Mouse (Mus musculus): ENCODE data around the gene Spon1. TPM values are rescaled to one million over a fixed set of nuclear protein-coding genes. Genes with fewer than 3 reads are reported as not detected.

Gene Spon1
- total RNA-seq, 2 experiments from 2014 or later, result 2.5 to 4.4 TPM

DNA sequence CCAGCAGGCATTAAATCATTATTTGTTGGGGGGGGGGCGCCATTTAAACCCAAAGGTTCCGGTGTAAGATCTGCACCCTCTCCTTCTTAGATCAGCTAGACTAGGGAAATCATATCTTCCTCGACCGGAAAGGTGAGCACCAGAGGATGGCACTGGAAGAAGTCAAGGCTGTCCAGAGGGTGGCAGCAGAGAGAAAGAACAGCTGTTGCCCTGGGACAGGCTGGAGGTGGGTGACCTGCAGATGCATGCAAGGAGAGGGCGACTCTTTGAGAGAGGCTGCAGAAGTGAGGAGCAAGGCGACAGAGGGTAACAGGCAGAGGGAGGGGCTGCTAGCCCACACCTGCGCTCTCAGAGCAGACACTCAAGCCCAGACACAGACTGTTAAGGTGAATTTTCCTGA lies 8.2 kb downstream of the Spon1 start:
- intact Hi-C loops (cut with DNase I), result loop anchor here (5.0 kb wide), 1 partner anchor 248 kb away; no protein-coding TSS in a partner anchor

GRCm38 (mm10) chr7:113774906-113775305 lies 9.1 kb downstream of the Spon1 start:
- DNase-seq, result peak in 1 of 2 experiments; percentile 22
- intact Hi-C loops (cut with DNase I), result loop anchor here (5.0 kb wide), 1 partner anchor 247 kb away; no protein-coding TSS in a partner anchor

More for the DNA sequence above, 8.2 kb downstream of the Spon1 start:
- peak; percentile 24 to 36 for DNase-seq

- no peak for DNase-seq
- intact Hi-C loops (cut with DNase I), result no loop called here
These were observed 12.7 kb downstream of the Spon1 start for GRCm38 (mm10) chr7:113778546-113778945.

DNA sequence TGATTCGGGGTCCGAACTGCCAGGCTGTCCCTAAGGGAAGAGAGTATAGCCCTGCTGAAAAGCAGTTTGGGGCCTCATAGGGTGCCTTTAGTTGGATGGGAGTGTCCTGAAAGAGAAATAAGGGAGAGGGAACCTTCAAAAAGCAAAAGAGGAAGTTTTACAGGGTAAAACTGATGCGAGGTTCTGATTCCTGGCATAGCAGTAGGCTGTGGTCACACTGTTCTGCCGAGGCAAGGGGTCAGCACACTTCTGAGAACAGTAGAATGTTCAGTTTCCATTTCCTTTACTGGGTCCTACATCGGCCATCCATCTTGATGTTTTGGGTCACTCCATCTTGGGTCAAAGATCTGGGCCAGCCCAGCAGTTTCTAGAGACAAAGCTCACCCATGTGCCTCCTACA lies 14.5 kb downstream of the Spon1 start:
- DNase-seq, result no peak
- intact Hi-C loops (cut with DNase I), result no loop called here

GRCm38 (mm10) chr7:113791991-113792390 lies 26.2 kb downstream of the Spon1 start:
- intact Hi-C loops (cut with DNase I), result no loop called here
- no peak for DNase-seq

DNA sequence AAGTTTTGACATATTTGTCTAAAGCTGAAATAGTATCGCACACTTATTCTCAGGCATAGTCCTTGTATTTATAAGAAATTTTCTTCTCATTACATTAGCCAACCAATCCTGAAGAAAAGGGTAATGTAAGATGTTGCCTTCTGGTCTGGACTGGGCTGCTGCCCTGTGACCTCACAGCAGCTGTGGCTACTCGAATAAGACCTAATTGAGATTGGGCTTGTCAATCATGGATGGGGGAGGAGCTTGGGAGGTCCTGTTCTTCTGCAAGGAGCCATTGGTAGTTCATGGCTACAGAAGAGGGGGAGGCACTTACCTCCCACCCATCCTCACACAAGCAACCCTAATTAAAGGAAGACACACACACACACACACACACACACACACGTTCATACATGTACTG lies 27.1 kb downstream of the Spon1 start:
- intact Hi-C loops (cut with DNase I), result no loop called here
- DNase-seq, result no peak

DNA sequence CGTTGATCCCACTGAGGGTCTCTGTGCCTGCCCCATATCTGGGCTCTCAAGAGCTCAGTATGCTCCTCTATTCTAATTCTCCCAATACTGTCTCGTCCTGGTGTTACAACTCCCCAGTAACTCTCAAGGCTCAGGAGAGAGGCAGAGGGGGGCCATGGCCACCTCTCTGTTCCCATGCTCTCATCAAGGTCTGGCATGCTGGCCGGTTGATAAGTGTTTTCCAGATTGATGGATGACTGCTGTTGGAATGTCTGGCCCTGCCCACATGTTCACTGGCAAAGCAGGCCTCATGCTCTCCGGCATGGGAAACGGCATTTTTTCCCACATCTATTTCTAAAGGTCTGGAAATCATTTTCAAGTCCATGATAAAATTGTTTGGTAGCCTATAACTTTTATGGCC lies 29.4 kb downstream of the Spon1 start:
- intact Hi-C loops (cut with DNase I), result no loop called here
- no peak for DNase-seq

DNA sequence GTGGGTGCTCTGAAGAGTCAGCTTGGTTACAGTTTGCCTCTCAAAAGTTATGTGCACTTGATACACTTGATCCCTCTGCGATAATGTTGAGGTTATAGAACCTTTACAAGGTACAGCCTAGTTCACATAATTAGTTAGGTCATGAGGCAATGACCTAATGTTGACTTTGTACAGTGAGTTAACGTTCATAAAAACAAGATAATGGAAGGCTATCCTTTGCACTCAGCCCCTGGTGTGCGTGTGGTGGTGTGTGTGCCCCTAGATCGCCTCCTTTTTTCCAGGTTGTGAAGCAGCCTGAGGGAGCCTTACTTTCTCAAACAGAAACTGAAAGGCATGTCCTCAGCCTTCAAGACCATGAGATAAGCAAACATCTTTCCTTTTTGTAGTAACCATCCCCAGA lies 31.3 kb downstream of the Spon1 start:
- intact Hi-C loops (cut with DNase I), result no loop called here
- DNase-seq, result no peak

GRCm38 (mm10) chr7:113798605-113799255 lies 32.9 kb downstream of the Spon1 start:
- no peak for DNase-seq
- intact Hi-C loops (cut with DNase I), result no loop called here

- no peak for DNase-seq
- intact Hi-C loops (cut with DNase I), result no loop called here
These were observed 44.0 kb downstream of the Spon1 start for GRCm38 (mm10) chr7:113809781-113810180.

- no peak for DNase-seq
- intact Hi-C loops (cut with DNase I), result no loop called here
These were observed 45.8 kb downstream of the Spon1 start for GRCm38 (mm10) chr7:113811376-113812158.

- DNase-seq, result no peak
- intact Hi-C loops (cut with DNase I), result no loop called here
These were observed 48.4 kb downstream of the Spon1 start for GRCm38 (mm10) chr7:113814101-113814779.

GRCm38 (mm10) chr7:113815726-113816125 lies 49.9 kb downstream of the Spon1 start:
- intact Hi-C loops (cut with DNase I), result no loop called here
- DNase-seq, result no peak

DNA sequence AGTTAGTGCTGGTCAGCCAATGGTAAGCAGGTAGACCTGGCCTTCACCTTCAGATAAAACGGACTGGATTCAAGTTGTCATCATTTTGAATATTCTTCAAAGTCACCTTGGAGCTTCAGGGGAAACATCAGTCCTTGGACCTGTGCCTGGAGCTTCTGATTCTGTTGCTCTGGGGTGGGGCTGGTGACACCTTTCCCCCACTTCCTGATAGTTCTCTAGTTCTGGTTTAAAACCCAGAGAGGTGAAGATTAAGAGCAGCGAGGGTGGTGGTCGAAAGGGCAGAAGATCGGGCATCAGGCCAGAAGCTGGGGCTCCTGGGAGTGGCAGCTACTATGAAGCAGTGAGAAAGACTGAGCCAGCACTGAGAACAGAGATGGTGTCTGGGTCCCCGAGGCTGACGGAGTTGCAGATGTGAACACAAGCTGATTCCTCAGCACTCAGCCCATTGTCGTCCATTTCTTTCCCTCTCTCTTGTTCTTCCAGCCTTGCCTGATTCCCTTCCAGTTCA lies 51.1 kb downstream of the Spon1 start:
- no peak for DNase-seq
- intact Hi-C loops (cut with DNase I), result no loop called here

- intact Hi-C loops (cut with DNase I), result no loop called here
- no peak for DNase-seq
These were observed 52.3 kb downstream of the Spon1 start for GRCm38 (mm10) chr7:113818116-113818515.

DNA sequence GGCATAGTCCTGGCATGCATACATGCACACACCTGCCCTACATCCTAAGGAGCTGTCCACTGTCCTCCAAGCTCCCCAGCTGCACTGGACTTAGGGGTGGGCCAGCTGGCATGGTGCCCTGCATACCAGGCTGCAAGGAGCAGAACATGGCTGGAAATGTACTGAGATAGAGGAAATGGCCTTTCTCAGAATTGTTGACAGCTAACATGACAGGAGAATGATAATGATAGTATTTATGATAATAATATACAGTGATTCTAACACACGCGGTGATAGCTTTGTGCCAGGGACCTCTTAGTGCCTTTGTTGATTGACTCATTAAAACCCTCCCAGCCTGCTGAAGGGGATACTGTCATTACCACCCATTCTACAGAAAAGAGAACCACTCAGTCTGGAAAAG lies 54.4 kb downstream of the Spon1 start:
- DNase-seq, result no peak
- intact Hi-C loops (cut with DNase I), result no loop called here

- DNase-seq, result no peak
- intact Hi-C loops (cut with DNase I), result no loop called here
These were observed 57.2 kb downstream of the Spon1 start for GRCm38 (mm10) chr7:113823026-113823425.

DNA sequence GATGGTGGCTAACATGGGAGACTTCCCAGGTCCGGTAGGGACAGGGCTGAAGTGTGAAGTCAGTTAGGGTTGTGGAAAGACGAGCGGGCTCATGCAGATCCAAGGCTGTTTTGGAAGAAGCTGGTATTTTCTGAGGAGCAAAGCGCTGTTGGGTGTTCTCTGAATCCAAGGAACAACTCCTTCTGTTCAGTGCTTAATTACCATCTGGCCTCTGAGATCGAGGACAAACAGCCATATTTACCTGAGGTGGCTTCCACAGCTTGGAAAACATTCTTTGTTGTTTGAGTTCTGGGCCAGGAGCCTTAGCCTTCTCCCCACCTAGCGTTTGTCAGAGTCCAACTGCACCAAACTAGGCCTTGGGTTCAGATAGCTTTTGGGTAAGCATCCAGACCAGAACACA lies 58.9 kb downstream of the Spon1 start:
- DNase-seq, result no peak
- intact Hi-C loops (cut with DNase I), result no loop called here

GRCm38 (mm10) chr7:113825498-113826205 lies 59.9 kb downstream of the Spon1 start:
- DNase-seq, result no peak
- intact Hi-C loops (cut with DNase I), result no loop called here

- intact Hi-C loops (cut with DNase I), result no loop called here
These were observed 60.7 kb downstream of the Spon1 start for GRCm38 (mm10) chr7:113826510-113826909.

More at GRCm38 (mm10) chr7:113826510-113826909, 60.7 kb downstream of the Spon1 start:
- DNase-seq, result no peak

Measured in gastrocnemius, postnatal 36 days (tissue).